Mouse (Mus musculus): ENCODE measurements around the gene Mrtfa. TPM values are rescaled to one million over a fixed set of nuclear protein-coding genes. Genes with fewer than 3 reads are reported as not detected.
A peak's percentile ranks its signal among the peaks of the same experiment; 100 is the strongest.
"Not testable (repeated sequence)": the region's sequence is repeated elsewhere in the genome, so short reads cannot be mapped to it uniquely, and the experiment has no call there.

The Mrtfa gene
- polyA plus RNA-seq (2017; shearing (Covaris generic)): 10 to 100 TPM; 41.0 to 78.2 TPM

DNA sequence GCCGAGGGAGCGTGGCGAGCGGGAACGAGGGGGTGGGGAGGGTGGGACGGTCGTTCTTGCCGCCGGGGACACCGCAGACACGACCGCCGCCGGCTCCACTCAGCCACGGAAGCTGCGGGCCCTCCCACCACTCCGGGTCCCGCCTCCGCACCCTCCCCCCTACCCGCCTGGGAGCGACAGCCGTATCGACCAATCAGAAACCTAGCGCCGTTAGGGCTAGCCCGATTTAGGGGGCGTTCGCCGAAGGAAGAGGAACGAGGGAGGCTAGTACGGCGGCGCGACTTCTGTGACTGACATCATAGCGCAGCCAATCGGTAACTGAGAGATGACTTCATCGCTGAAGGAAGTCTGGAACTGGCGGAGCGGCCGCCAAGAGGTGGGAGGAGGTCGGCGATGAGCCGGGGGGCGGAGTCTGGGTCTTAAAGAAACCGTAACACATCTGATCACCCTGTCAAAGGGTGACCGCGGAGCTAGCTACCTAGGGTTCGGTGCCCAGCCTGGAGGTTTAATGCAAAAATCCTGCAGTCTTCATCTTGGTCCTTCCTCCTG, at the start of gene Mrtfa:
Mrtfa (minus strand) TSS at position 128 of the 549 bp plus-strand sequence.
- peak; percentile 98 for ATAC-seq

DNA sequence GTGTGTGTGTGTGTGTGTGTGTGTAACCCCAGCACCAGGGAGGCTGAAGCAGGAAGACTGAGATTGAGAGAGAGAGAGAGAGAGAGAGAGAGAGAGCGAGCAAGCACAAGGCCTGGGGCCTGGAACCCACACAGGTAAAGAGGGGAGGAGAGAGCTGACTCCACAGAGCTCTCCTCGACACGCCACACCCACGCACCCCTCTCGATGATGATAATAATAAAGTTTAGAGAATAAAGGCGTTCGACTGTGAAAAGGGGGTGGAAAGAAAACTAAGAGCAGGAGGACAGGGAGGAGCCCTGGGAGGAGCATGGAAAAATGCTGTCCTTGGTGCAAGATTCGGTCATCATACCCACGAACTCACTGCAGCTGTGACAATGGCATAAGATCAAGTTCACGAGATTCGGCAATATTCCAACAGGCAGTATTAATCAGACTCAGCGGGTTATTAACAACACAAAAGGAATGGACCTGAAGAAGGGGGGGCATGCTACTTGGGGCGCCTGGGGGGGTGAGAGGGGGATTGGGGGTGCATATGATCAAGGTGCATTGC, 49.3 kb upstream of the Mrtfa start:
- ATAC-seq: no peak

DNA sequence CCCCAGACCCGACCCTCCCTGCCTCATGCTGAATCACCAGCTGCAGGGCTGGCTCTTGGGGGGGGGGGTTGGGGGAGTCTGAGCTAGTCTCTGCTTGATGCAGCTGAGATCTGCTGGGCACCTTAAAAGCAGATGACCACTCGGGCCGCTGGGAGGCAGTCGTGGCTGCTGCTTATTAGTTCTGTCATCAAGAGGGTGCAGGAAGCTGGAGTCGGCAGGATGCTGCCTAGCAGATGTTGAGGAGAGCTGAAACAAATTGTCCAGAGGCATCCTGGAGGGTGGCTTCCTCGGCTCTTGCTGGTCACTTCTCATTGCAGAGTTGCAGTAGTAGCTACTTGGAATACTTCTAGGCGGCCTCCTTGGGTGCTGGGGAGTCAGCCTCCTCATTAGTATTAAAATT, 48.7 kb upstream of the Mrtfa start:
- peak; percentile 78 for ATAC-seq

DNA sequence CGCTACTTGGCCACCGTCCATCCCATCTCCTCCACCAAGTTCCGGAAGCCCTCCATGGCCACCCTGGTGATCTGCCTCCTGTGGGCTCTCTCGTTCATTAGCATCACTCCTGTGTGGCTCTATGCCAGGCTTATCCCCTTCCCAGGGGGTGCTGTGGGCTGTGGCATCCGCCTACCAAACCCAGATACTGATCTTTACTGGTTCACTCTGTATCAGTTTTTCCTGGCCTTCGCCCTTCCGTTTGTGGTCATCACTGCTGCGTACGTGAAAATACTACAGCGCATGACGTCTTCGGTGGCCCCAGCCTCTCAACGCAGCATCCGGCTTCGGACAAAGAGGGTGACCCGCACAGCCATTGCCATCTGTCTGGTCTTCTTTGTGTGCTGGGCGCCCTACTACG, 46.9 kb upstream of the Mrtfa start:
- ATAC-seq: no peak

DNA sequence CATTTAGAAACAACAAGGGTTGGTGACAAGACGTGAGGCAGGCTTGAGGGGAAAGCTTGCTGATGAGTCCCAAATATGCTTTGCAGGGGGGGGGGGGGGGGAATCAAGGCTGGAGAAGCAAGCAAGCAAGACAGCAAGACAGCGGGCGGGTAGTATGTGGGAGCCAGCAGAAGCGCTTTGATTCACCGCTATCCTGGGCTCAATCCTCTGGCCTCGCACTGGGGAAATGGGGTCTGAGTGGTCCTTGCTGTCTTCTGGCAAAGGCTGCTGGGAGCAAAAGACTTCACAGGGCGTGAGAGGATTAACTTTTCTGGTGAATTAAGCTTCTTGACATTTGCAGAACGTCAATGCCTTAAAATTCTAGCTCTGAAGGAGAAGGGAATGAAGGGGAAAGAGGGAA, 45.5 kb upstream of the Mrtfa start:
- no peak for ATAC-seq

DNA sequence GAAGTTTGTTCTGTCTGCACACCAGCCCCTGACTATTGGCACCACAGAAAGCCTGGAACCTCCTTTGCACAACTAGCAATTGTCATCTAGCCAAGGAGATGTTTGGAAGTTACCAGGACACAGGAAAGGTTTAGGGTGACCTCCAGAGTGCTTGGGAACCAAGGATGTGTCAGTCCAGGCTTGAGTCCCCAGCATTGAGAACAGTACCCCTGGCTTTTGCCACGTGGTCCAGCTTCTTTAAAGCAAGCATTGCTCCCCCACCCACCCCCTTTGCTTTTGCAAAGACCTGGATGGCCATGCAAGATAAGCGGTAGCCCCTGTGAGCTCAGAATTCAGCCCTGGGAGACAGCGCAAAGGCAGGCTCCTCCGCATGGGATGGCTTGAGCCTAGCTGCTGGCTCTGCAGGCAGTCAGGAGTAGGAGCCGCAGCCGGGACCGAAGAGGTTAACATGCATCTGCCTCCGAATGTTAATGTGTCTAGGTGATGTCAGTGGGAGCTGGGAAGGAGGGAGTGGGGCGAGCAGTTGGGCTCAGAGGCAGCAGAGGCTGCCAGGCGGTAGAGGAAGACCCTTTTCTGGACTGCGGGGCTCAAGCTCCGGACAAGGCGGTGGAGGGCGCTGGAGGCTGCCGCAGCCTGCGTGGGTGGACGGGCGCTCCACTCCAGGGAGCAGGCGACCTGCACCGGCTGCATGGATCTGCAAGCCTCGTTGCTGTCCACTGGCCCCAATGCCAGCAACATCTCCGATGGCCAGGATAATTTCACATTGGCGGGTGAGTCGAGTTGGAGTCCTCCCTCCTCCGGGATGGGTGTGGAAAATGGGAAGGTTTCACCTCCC, 44.7 kb upstream of the Mrtfa start, which contains the start of gene Mchr1:
Mchr1 (plus strand) TSS at position 414 of the 835 bp plus-strand sequence.
- no peak for ATAC-seq

DNA sequence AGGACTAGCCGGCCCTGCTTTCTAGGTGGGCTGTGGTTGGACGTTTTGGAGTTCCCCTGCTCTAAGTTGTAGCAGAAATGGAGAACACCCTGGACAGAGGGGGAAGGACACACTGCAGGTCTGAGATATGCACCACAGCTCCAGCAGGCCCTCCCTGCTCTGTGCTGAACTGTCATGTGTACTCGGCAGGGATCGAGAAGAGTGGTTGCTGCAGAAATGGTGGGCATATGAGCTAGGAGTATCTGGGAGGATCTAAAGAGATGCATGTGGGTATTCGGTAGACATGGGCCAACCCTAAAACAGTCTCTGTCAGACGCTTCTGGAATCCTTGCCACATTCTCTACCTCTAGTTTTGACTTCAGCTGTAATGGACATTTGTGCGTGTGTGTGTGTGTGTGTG, 40.8 kb upstream of the Mrtfa start:
- ATAC-seq: no peak

DNA sequence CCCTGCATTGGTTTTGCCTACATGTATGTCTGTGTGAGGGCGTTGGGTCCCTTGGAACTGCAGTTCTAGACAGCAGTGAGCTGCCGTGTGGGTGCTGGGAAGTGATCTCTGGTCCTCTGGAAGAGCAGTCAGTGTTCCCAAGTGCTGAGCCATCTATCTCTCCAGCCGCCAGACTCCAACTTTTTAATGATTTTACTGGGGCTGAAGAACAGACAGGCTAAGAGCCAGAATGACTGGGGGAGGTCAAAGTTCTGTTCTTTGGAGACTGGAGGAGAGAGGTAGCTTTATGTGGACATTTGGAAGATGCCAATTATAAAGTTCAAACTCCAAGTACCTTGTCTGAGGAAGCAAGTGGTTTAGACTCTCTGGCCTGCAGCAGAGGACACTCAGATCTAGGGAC, 39.2 kb upstream of the Mrtfa start:
- no peak for ATAC-seq

DNA sequence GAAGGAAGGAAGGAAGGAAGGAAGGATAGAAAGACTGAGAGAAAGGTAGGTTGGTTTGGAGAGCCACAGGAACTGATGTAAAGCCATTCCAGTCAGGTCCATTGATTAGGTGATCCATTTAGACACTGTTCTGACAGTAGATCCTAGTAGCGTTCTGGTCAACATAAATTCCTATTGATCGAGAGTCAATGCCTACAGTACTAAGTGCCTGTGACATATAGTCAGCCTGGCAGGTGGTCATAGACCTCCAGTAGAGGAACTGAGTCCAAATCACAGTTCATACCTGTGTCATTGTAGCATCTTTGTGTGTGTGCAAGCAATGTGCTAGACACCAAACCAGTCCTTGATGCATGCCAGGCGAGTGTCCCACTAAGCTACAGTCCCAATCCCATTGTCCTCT, 37.7 kb upstream of the Mrtfa start:
- no peak for ATAC-seq

DNA sequence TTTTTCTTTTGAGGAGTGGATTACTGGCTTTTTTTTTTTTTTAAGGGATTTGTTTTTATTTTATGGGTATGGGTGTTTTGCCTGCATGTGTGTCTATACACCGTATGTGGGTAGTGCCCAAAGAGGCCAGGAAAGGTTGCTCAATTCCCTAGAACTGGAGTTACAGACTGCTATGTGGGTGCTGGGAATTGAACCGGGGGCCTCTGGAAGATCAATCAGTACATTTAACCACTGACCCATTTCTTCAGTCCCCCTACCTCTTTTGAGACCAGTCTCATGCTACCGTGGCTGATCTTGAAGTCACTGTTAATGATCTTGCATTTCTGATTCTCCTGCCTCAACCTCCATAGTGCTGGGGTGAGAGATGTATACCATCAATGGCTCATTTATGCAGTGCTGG, 36.7 kb upstream of the Mrtfa start:
- no peak for ATAC-seq

DNA sequence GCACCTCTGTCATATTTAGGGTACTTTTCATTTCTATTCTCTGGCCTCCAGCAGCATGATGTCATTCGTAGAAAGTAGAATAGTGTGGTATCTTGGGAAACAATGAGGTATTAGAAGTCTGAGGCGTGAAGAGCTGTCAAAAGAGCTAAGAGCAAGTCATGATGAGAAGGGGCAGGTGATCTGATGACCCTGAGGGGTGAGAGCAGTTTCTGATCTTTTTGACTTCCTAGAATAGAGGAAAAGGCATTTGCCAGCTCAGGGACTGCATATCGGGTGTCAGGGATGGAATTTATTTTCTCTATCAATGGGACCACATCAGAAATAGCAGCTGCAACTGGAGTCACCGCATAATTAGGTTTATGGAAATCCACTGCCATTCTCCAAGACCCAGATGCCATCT, 36.2 kb upstream of the Mrtfa start:
- ATAC-seq: no peak

DNA sequence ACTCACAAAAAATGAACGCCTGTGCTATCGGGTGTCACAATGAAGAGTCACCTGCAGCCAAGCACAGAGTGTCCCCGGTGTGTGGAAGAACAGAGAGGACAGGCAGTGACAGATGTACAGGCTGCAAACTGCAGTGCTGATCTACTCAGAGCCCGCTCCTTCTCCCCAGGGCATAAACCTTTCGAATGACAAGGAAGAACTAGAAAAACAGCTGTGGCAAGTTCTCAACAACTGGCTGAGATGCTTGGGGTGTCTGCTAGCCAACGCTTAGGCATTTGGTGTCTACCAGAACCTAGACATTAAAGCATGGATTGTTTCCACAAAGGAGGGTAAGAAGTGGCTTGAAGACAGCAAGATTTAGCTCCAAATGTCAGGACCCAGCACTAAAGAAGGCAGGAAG, 35.2 kb upstream of the Mrtfa start:
- ATAC-seq: no peak

DNA sequence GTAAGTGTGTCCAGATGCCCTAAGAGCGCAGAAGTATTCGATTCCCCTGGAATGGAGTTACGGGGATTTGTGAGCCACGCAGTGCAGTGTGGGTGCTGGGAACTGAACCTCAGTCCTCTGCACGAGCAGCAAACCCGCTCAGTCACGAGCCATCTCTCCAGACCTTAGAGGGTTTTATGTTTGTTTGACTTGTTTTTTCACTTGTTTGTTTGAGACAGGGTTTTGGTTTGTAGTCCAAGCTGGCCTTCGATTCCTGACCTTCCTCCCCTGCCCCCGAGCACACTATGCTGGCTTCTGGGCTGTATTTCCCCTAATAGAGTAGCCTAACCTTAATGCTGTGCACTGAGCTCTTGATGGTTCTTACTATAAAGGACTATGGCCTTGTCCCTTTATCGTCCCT, 34.5 kb upstream of the Mrtfa start:
- ATAC-seq: no peak

DNA sequence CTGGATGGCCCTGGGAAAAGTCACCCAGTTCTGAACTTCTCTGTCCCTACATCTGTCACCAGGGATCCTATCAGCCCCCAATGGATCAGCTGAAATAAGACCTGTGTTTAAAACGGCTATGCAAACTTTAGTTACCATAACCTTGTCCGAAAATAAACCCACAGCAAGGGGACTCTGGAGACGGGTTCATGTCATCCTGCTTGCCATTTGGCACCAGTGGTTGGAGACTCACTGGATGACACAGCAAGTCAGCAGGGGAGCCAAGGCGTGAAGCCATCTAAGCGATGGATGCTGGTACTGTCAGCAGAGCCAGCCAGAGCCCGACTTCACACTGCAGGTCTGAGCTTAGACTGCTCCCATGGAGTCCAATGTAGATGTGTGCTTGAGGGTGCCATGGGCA, 30.9 kb upstream of the Mrtfa start:
- ATAC-seq: no peak

DNA sequence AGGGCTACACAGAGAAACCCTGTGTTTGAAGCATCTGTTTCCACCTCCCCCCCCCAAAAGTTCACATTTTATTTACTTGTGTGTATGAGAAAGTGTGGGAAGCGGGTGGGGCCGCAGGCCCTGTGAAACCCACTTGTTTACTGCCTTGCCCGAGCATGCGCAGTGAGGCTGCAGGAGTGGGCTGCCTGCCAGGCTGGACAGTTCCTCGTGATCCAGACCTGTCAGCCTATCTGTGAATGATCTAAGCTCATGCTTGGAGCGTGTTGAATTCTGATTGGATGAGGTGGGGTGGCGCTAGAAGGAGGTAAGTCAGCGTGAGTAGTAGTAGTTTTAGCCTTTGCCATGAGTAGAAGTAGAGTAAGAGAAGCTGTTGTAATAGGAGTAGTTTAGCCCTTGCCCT, 29.5 kb upstream of the Mrtfa start:
- not testable (repeated sequence) for ATAC-seq

DNA sequence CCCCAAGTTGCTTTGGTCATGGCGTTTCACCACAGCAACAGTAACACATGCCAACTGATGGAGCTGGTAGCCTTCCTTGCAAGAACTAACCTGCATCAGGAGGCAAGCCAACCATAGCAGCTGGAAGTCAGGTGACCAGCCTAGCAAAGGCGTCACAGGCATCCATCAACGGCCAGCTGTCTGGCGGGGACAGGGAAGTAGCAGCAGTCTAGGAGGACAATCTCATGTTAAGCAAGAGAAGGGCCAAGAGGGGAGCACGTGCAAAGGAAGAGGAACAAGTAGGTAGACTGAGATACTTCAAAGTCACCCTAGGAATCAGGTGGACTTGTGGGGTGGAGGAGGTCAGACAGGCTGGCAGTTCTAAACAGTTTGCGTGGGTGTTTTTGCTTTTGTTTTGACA, 28.5 kb upstream of the Mrtfa start:
- no peak for ATAC-seq

DNA sequence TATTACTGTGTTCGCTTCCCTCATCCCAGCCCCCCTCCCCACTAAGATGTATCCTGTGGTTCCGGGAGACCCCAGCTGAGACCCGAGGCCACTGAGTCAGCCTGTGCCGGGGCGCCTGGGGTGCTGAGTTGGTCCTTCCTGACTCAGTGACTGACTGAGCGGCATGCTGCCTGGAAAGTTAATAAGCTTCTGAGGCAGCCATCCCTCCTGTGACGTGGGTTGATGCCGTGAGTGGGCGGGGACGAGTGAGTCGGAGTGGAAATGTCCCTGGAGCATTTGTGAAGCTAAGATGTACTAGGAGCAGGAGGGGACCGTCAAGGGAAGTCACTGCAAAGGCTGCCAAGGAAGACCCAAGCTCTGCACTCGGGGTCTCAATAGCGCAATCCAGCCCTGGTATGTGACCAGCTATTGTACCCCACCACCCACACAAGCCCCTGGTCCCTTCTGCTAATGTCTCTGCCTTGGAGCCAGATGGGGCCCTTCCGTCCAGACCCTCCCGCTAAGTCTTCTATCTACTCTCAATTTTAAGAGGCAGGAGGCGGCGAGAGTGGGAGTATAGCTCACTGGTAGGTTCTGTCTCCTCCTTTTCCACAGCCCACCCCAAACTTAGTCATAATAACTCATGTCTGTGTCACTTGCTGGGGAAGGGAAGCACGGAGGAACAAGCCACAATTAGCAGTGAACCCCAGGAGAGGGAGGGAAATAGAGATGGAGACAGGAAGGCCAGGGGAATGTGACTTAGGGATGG, 26.5 kb upstream of the Mrtfa start:
- no peak for ATAC-seq

DNA sequence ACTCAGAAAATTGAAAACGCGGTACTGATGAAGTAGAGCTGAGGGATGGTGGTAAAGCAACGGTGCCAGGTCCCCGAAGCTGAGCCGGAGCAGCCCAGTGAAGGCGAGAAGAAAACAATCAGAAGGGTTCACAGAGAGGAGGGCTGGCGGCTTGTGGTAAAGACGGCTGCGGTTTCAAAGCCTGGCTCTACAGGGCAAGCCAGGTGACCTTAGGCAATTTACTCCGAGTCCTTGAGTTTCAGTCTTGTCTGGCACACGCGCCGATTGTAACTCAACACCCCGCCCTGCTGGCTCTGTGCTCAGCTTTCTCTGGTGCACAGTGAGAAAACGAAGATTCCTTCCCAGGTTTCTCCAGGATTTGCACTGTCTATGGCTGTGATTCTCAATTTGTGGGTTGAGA, 22.4 kb upstream of the Mrtfa start:
- no peak for ATAC-seq

DNA sequence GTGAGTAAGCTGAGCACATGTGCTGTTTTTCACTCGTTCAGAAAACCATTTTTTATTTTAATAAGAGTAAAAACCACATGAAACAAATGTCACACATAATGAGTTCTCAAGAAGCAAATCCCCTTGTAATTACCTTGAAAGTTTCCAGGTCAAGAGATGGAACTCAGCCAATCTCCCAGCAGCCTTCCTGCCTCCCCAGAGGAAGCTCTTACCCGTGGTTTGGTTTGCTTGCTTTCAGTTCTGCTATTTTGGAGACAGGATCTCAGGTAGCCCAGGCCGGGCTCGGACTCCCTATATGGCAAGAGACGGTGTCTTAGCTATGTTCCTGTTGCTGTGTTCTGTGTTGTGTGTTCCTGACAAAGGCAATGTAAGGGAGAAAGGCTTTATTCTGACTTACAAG, 19.9 kb upstream of the Mrtfa start:
- ATAC-seq: peak; percentile 77

DNA sequence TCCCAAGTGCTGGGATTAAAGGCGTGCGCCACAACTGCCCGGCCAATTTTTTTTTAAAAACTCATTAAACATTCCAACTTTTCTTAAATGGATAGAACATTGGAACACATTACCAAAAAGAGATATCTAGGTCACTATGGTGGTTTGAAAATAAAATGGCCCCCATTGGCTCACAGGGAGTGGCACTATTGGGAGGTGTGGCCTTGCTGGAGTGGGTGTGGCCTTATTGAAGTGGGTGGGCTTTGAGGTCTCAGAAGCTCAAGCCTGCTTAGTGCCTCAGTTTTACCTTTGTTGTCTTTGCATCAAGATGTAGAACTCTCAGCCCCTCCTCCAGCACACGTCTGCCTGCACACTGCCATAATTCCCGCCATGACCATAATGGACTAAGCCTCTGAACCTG, 11.9 kb upstream of the Mrtfa start:
- ATAC-seq: no peak

DNA sequence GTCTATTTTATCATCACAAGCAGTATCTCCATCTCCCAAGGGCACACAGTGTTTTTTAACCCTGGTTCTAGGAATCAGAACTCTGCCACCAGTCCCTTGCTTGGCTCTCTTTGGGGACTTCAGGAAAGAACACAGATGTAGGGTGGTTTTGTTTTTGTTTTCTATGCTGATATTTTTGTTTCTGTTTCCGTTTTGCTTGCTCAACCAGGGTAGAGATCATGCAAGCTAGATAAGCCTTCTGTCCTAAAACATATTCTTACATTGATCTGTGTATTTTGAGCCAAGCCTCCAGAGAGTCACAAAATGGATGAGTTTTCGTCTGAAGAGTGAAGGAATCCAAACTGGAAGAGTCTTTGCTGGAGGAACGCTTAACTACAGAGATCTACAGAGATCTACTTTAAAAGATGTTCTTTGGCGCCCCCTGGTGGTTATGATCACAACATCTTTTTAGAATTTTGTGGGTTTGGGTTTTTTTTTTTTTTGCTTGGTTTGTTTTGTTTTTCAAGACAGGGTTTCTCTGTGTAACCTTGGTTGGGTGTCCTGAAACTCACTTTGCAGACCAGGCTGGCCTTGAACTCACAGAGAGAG, 8.9 kb upstream of the Mrtfa start:
- ATAC-seq: peak; percentile 75

DNA sequence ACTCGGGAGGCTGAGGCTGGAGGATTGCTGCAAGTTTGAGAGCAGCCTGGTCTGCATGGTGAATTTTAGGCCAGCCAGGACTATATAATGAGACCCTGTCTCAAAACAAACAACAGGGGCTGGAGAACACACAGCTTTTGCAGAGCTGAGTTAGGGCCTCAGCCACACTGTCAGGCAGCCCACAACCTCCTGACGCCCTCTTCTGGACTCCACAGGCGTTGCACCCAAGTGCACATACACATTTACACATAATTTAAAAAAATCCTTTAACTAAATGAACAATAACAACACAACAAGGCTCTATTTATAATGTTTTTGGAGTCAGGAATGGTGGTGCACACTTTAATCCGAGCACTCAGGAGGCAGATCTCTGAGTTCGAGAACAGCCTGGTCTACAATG, 7.9 kb upstream of the Mrtfa start:
- ATAC-seq: no peak

DNA sequence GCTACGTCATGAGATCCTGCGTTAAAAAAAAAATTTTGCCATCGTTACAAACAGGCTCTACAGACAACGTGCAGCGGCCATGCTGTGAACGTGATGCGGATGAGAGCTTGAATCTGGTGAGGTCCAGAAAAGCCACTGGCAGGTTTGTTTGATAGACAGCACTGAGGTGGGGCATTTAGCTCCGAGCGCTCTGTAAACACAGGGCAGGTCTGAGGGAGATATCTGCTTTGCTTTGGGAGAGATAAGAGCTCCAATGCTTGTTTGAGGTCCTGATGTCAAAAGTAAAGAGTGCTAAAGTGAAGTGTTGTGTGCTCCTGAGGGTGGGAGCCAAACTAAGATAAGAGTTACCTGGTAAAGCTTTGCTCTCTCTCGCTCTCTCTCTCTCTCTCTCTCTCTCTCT, 6.6 kb upstream of the Mrtfa start:
- no peak for ATAC-seq

Data from CD4-positive, CD25-positive, alpha-beta regulatory T cell, adult 4 months (primary cell).